Mouse (Mus musculus): Measurements from ENCODE around the gene Sgf29. TPM values are rescaled to one million over a fixed set of nuclear protein-coding genes. Genes with fewer than 3 reads are reported as not detected.
A peak's percentile ranks its signal among the peaks of the same experiment; 100 is the strongest.
"Not testable (repeated sequence)": the region's sequence is repeated elsewhere in the genome, so short reads cannot be mapped to it uniquely, and the experiment has no call there.

The Sgf29 gene
- total and polyA plus RNA-seq, 3 experiments: 21.6 to 25.5 (median 23.4) TPM

DNA sequence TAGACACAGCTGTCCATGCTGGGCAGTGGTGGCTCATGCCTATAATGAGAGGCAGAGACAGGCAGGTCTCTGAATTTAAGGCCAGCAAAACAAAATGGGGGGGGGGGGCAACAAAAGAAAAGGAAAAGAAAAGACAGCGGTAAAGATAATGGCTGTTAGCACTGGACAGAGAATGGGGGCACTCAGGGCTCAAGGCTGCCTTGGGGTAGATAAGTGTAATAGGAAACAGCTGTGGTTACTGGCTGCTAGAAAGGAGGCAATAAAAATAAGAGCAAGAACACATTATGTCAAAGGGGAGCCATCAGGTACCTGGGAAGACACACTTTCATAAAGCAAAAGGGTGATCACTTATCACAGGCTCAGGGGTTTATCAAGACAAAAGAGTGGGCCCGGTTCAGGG is 16.6 kb upstream of the Sgf29 start:
- 46% methylated on average over 2 of the region's 2 CpGs for WGBS
- H3K27ac ChIP-seq: no peak overlapping the region
- no peak overlapping the region for H3K9ac ChIP-seq (ENCODE audit: low read depth, low read length)
- TF ChIP-seq CTCF (IDR thresholded peaks at IDR 0.05) (no peak), EP300 (IDR thresholded peaks at IDR 0.05; ENCODE audit: insufficient read depth, low read depth, low read length) (no peak), POLR2A (IDR thresholded peaks at IDR 0.05; ENCODE audit: insufficient read depth, low read depth, low read length) (no peak)
- no peaks in the 10 kb centered on the region for H3K36me3 ChIP-seq (ENCODE audit: control insufficient read depth, insufficient read depth, low read length)
- intact Hi-C loops (cut with DNase I): no loop called here
- peaks cover 2% of the 10 kb centered on the region for H3K4me1 ChIP-seq (ENCODE audit: control insufficient read depth, insufficient read depth, low read length)
- DNase-seq: no peak
- no peaks in the 10 kb centered on the region for H3K27me3 ChIP-seq (ENCODE audit: control insufficient read depth, insufficient read depth, low read length)
- no peaks in the 10 kb centered on the region for H3K79me2 ChIP-seq (replicated peaks; ENCODE audit: control insufficient read depth, insufficient read depth, low read length)
- no peak overlapping the region for H3K4me3 ChIP-seq

DNA sequence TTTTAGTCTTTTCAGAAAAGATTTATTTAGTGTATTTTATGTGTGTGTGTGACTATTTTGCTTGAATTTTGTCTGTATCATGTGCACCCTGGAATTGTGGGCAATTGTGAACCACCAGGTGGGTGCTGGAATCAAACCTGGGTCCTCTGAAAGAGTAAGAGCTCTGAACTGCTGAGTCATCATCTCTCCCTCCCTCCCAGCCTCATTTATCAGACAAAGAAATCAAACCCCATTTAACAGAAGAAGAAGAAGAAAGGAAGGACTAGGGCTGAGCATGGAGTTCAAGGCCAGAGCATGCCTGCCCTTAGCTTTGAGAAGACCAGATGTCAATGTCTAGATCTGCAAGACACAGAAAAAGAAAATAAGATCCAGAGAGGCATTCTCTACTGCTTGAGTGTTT is 13.7 kb upstream of the Sgf29 start:
- no peak for DNase-seq
- Histone ChIP-seq H3K9ac (ENCODE audit: low read depth, low read length) (no peak overlapping the region), H3K79me2 (replicated peaks; ENCODE audit: control insufficient read depth, insufficient read depth, low read length) (no peaks in the 10 kb centered on the region), H3K4me3 (no peak overlapping the region), H3K36me3 (ENCODE audit: control insufficient read depth, insufficient read depth, low read length) (no peaks in the 10 kb centered on the region), H3K4me1 (ENCODE audit: control insufficient read depth, insufficient read depth, low read length) (no peaks in the 10 kb centered on the region), H3K27me3 (ENCODE audit: control insufficient read depth, insufficient read depth, low read length) (no peaks in the 10 kb centered on the region), H3K27ac (no peak overlapping the region)
- intact Hi-C loops (cut with DNase I): loop anchor here (5.0 kb wide), 2 partner anchors 153 to 233 kb away; no protein-coding TSS in a partner anchor
- TF ChIP-seq CTCF (IDR thresholded peaks at IDR 0.05) (no peak), EP300 (IDR thresholded peaks at IDR 0.05; ENCODE audit: insufficient read depth, low read depth, low read length) (no peak), POLR2A (IDR thresholded peaks at IDR 0.05; ENCODE audit: insufficient read depth, low read depth, low read length) (no peak)

DNA sequence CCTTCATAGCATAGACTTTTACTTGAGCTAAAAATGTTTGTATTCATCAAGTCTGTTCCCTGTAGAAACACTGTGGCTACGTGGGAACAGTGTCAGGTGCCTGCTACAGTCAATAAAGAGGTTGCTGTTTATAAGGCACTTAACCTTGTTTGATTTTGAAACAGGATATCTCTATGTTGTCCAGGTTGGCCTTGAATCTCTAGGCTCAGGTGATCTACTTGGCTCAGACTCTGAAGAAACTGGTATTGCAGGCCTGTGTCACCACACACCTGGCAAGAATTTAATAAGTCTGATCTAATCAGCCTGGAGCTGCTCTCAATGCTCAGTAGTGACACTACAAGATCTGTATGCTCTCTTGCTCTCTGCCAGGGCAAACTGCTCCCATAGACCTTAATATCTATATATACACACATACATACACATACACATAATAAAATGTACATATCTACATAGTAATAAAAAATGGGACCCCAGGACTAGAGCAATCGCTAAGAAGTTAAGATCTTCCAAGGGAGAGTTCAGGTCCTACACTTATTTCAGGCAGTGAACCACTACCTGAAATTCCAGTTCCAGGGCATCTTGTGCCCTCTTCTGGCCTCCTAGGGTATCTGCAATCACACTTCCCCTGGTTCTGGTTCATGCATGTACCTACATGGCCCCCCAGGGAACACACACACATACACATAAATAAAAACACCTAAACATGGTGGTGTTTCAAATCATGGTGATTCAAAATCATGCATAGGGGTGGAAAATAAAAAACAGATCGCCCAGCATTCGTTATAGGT is 12.2 kb upstream of the Sgf29 start:
- 0 out of 2 replicates have a peak, but pooled peaks have one; percentile 21 for TF ChIP-seq EP300 (IDR thresholded peaks at IDR 0.05; ENCODE audit: insufficient read depth, low read depth, low read length)
- no peak for TF ChIP-seq POLR2A (IDR thresholded peaks at IDR 0.05; ENCODE audit: insufficient read depth, low read depth, low read length)
- TF ChIP-seq CTCF (IDR thresholded peaks at IDR 0.05): peak; percentile 83
- Histone ChIP-seq H3K4me1 (ENCODE audit: control insufficient read depth, insufficient read depth, low read length) (no peaks in the 10 kb centered on the region), H3K79me2 (replicated peaks; ENCODE audit: control insufficient read depth, insufficient read depth, low read length) (no peaks in the 10 kb centered on the region), H3K4me3 (no peak overlapping the region), H3K27me3 (ENCODE audit: control insufficient read depth, insufficient read depth, low read length) (no peaks in the 10 kb centered on the region), H3K9ac (ENCODE audit: low read depth, low read length) (no peak overlapping the region), H3K36me3 (ENCODE audit: control insufficient read depth, insufficient read depth, low read length) (no peaks in the 10 kb centered on the region), H3K27ac (no peak overlapping the region)
- intact Hi-C loops (cut with DNase I): loop anchor here (2.0 to 5.0 kb wide), 3 partner anchors 58 to 235 kb away; no protein-coding TSS in a partner anchor
- WGBS: 14% methylated on average over 4 of the region's 4 CpGs
- DNase-seq: peak in 1 of 2 experiments; percentile 30

DNA sequence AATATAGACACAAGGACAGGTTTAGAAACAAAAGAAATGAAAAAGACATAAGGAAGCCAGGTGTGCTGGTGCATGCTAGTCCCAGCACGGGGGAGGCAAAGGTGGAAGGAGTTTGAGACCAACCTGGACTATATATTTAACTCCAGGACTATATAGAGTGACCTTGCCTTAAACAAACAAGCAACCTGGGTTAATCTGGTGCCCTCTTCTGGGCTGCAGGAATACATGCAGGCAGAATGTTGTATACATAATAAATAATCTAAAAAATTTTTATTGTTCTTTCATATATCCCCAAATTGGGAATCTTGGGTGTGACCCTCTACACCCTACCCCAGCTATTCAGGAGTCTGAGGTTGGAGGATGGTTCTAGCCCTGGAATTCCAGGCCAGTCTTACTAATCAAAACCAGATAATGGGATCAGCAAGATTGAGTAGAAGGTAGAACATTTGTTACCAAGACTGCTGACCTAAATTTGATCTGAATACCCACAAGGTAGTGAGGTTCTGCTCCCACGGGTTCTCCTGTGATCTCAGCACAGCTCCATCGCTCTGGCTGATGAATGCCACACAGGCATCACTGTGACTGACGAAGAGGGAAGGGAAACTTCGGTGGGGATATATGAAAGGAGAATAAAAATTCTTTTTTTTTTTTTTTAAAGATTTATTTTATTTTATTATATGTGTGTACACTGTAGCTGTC is 6.4 kb upstream of the Sgf29 start:
- intact Hi-C loops (cut with DNase I): loop anchor here (1.0 to 2.0 kb wide), 2 partner anchors 34 to 51 kb away; partner anchors contain the start of gene Sult1a1
- no peaks in the 10 kb centered on the region for H3K36me3 ChIP-seq (ENCODE audit: control insufficient read depth, insufficient read depth, low read length)
- H3K4me3 ChIP-seq: no peak overlapping the region
- WGBS: 46% methylated on average over 5 of the region's 5 CpGs
- H3K27me3 ChIP-seq (ENCODE audit: control insufficient read depth, insufficient read depth, low read length): no peaks in the 10 kb centered on the region
- no peaks in the 10 kb centered on the region for H3K79me2 ChIP-seq (replicated peaks; ENCODE audit: control insufficient read depth, insufficient read depth, low read length)
- TF ChIP-seq POLR2A (IDR thresholded peaks at IDR 0.05; ENCODE audit: insufficient read depth, low read depth, low read length) (no peak), CTCF (IDR thresholded peaks at IDR 0.05) (peak; percentile 49), EP300 (IDR thresholded peaks at IDR 0.05; ENCODE audit: insufficient read depth, low read depth, low read length) (0 out of 2 replicates have a peak, but pooled peaks have one; percentile 0)
- no peak for DNase-seq
- no peak overlapping the region for H3K27ac ChIP-seq
- H3K4me1 ChIP-seq (ENCODE audit: control insufficient read depth, insufficient read depth, low read length): peaks cover 6% of the 10 kb centered on the region
- no peak overlapping the region for H3K9ac ChIP-seq (ENCODE audit: low read depth, low read length)

DNA sequence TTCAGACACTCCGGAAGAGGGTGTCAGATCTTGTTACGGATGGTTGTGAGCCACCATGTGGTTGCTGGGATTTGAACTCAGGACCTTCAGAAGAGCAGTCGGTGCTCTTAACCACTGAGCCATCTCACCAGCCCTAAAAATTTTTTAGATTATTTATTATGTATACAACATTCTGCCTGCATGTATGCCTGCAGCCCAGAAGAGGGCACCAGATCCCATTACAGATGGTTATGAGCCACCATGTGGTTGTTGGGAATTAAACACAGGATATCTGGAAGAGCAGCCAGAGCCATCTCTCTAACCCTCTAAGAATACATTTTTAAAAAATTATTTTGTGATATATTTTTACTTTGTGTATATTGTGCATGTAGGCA is 5.9 kb upstream of the Sgf29 start:
- H3K27me3 ChIP-seq (ENCODE audit: control insufficient read depth, insufficient read depth, low read length); H3K79me2 ChIP-seq (replicated peaks; ENCODE audit: control insufficient read depth, insufficient read depth, low read length); H3K36me3 ChIP-seq (ENCODE audit: control insufficient read depth, insufficient read depth, low read length); H3K9ac ChIP-seq (ENCODE audit: low read depth, low read length); H3K4me1 ChIP-seq (ENCODE audit: control insufficient read depth, insufficient read depth, low read length); H3K4me3 ChIP-seq; H3K27ac ChIP-seq: not testable (repeated sequence)
- peak; percentile 36 to 37 for DNase-seq
- TF ChIP-seq CTCF (IDR thresholded peaks at IDR 0.05) (peak; percentile 81), EP300 (IDR thresholded peaks at IDR 0.05; ENCODE audit: insufficient read depth, low read depth, low read length) (0 out of 2 replicates have a peak, but pooled peaks have one; percentile 20)
- intact Hi-C loops (cut with DNase I): loop anchor here (1.0 to 2.0 kb wide), 2 partner anchors 34 to 50 kb away; partner anchors contain the start of gene Sult1a1
- WGBS: 24% methylated on average over 3 of the region's 3 CpGs

DNA sequence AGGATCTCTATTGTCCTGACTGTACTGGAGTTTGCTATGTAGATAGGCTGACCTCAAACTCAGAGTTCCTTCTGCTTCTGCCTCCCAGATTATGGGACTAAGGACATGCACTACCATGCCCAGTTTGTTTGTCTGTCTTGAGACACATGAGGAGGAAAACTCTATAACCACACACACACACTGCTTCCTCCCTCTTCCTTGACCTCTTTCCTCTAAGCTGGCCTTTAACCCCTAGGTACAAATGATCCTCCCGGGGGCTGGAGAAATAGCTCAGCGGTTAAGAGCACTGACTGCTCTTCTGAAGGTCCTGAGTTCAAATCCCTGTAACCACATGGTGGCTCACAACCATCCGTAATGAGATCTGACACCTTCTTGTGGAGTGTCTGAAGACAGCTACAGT is 4.8 kb upstream of the Sgf29 start:
- TF ChIP-seq CTCF (IDR thresholded peaks at IDR 0.05): no peak
- no peak for TF ChIP-seq POLR2A (IDR thresholded peaks at IDR 0.05; ENCODE audit: insufficient read depth, low read depth, low read length)
- no peak for TF ChIP-seq EP300 (IDR thresholded peaks at IDR 0.05; ENCODE audit: insufficient read depth, low read depth, low read length)
- intact Hi-C loops (cut with DNase I): no loop called here

More for the DNA sequence above, 4.8 kb upstream of the Sgf29 start:
- H3K4me3 ChIP-seq: no peak overlapping the region
- H3K9ac ChIP-seq (ENCODE audit: low read depth, low read length): no peak overlapping the region
- no peaks in the 10 kb centered on the region for H3K79me2 ChIP-seq (replicated peaks; ENCODE audit: control insufficient read depth, insufficient read depth, low read length)
- peaks cover 9% of the 10 kb centered on the region for H3K4me1 ChIP-seq (ENCODE audit: control insufficient read depth, insufficient read depth, low read length)
- no peak for DNase-seq
- WGBS: 54% methylated on average over 3 of the region's 3 CpGs
- H3K36me3 ChIP-seq (ENCODE audit: control insufficient read depth, insufficient read depth, low read length): no peaks in the 10 kb centered on the region
- no peaks in the 10 kb centered on the region for H3K27me3 ChIP-seq (ENCODE audit: control insufficient read depth, insufficient read depth, low read length)
- H3K27ac ChIP-seq: peak overlapping the region; percentile 93
